Mouse (Mus musculus): Measurements from ENCODE around the gene D630045J12Rik. TPM values are rescaled to one million over a fixed set of nuclear protein-coding genes. Genes with fewer than 3 reads are reported as not detected.
A peak's percentile ranks its signal among the peaks of the same experiment; 100 is the strongest.

Gene D630045J12Rik
- polyA plus RNA-seq, 1 experiment from 2014 or later: 17.6 TPM

- Histone ChIP-seq H3K36me3 (peaks cover 59% of the 10 kb centered on the region), H3K4me1 (no peaks in the 10 kb centered on the region), H3K9ac (replicated peaks) (no peak overlapping the region), H3K4me2 (replicated peaks) (no peak overlapping the region), H3K27ac (replicated peaks) (no peak overlapping the region), H3K4me3 (no peak overlapping the region), H3K9me3 (no peaks in the 10 kb centered on the region), H3K27me3 (no peaks in the 10 kb centered on the region)
- no peak for ATAC-seq (replicated peaks)
- 62% methylated on average over 8 of the region's 8 CpGs for WGBS
These were observed 108.2 kb downstream of the D630045J12Rik start for GRCm38 (mm10) chr6:38145463-38146065.

- H3K27me3 ChIP-seq: no peaks in the 10 kb centered on the region
- H3K36me3 ChIP-seq: peaks cover 57% of the 10 kb centered on the region
These were observed 109.4 kb downstream of the D630045J12Rik start for GRCm38 (mm10) chr6:38144161-38144998.

GRCm38 (mm10) chr6:38140402-38140801, 113.4 kb downstream of the D630045J12Rik start:
- Histone ChIP-seq H3K4me1 (no peaks in the 10 kb centered on the region), H3K4me2 (replicated peaks) (no peak overlapping the region), H3K4me3 (no peak overlapping the region), H3K27me3 (no peaks in the 10 kb centered on the region), H3K9ac (replicated peaks) (no peak overlapping the region), H3K27ac (replicated peaks) (no peak overlapping the region), H3K36me3 (peaks cover 56% of the 10 kb centered on the region), H3K9me3 (no peaks in the 10 kb centered on the region)
- 94% methylated on average over 9 of the region's 9 CpGs for WGBS
- no peak for ATAC-seq (replicated peaks)

More at GRCm38 (mm10) chr6:38144161-38144998, 109.4 kb downstream of the D630045J12Rik start:
- Histone ChIP-seq H3K9me3 (no peaks in the 10 kb centered on the region), H3K4me1 (no peaks in the 10 kb centered on the region), H3K9ac (replicated peaks) (no peak overlapping the region), H3K4me3 (no peak overlapping the region), H3K4me2 (replicated peaks) (no peak overlapping the region), H3K27ac (replicated peaks) (no peak overlapping the region)
- 71% methylated on average over 9 of the region's 9 CpGs for WGBS
- no peak for ATAC-seq (replicated peaks)

GRCm38 (mm10) chr6:38139086-38139485, 114.7 kb downstream of the D630045J12Rik start:
- no peak for ATAC-seq (replicated peaks)
- Histone ChIP-seq H3K27me3 (no peaks in the 10 kb centered on the region), H3K9me3 (no peaks in the 10 kb centered on the region), H3K4me2 (replicated peaks) (no peak overlapping the region), H3K9ac (replicated peaks) (no peak overlapping the region), H3K36me3 (peaks cover 60% of the 10 kb centered on the region), H3K27ac (replicated peaks) (no peak overlapping the region), H3K4me3 (no peak overlapping the region), H3K4me1 (peaks cover 5% of the 10 kb centered on the region; the same call in 1 of the 2 replicates)
- WGBS: 78% methylated on average over 3 of the region's 3 CpGs

- Histone ChIP-seq H3K27me3 (no peaks in the 10 kb centered on the region), H3K4me3 (no peak overlapping the region), H3K4me2 (replicated peaks) (no peak overlapping the region), H3K9me3 (no peaks in the 10 kb centered on the region), H3K4me1 (peaks cover 5% of the 10 kb centered on the region; the same call in 1 of the 2 replicates), H3K27ac (replicated peaks) (no peak overlapping the region), H3K9ac (replicated peaks) (no peak overlapping the region), H3K36me3 (peaks cover 61% of the 10 kb centered on the region)
- peak; percentile 32 for ATAC-seq (replicated peaks)
- WGBS: 84% methylated on average over 8 of the region's 8 CpGs
These were observed 118.8 kb downstream of the D630045J12Rik start for GRCm38 (mm10) chr6:38134806-38135559.

- no peak overlapping the region for H3K4me3 ChIP-seq
- no peak overlapping the region for H3K27ac ChIP-seq (replicated peaks)
- no peaks in the 10 kb centered on the region for H3K27me3 ChIP-seq
- WGBS: 87% methylated on average over 4 of the region's 4 CpGs
- peaks cover 65% of the 10 kb centered on the region for H3K36me3 ChIP-seq
- no peak overlapping the region for H3K9ac ChIP-seq (replicated peaks)
- no peaks in the 10 kb centered on the region for H3K9me3 ChIP-seq
- no peak overlapping the region for H3K4me2 ChIP-seq (replicated peaks)
- no peak for ATAC-seq (replicated peaks)
- peaks cover 5% of the 10 kb centered on the region; the same call in 1 of the 2 replicates for H3K4me1 ChIP-seq
These were observed 122.0 kb downstream of the D630045J12Rik start for GRCm38 (mm10) chr6:38131801-38132231.

- WGBS: 97% methylated on average over 5 of the region's 5 CpGs
- no peak overlapping the region for H3K4me3 ChIP-seq
- no peaks in the 10 kb centered on the region for H3K27me3 ChIP-seq
- no peak overlapping the region for H3K27ac ChIP-seq (replicated peaks)
- no peaks in the 10 kb centered on the region for H3K9me3 ChIP-seq
- no peak for ATAC-seq (replicated peaks)
- peaks cover 3% of the 10 kb centered on the region; the same call in 1 of the 2 replicates for H3K4me1 ChIP-seq
- no peak overlapping the region for H3K9ac ChIP-seq (replicated peaks)
- H3K36me3 ChIP-seq: peaks cover 59% of the 10 kb centered on the region
- H3K4me2 ChIP-seq (replicated peaks): no peak overlapping the region
These were observed 123.9 kb downstream of the D630045J12Rik start for GRCm38 (mm10) chr6:38129883-38130282.

- WGBS: 93% methylated on average over 14 of the region's 14 CpGs
These were observed 125.7 kb downstream of the D630045J12Rik start for GRCm38 (mm10) chr6:38128115-38128514.

GRCm38 (mm10) chr6:38125462-38125861, 128.3 kb downstream of the D630045J12Rik start:
- 92% methylated on average over 3 of the region's 3 CpGs for WGBS
- H3K27me3 ChIP-seq: no peaks in the 10 kb centered on the region
- H3K36me3 ChIP-seq: peaks cover 52% of the 10 kb centered on the region
- no peak for ATAC-seq (replicated peaks)
- no peak overlapping the region for H3K4me3 ChIP-seq
- no peak overlapping the region for H3K9ac ChIP-seq (replicated peaks)
- no peaks in the 10 kb centered on the region for H3K4me1 ChIP-seq
- H3K4me2 ChIP-seq (replicated peaks): no peak overlapping the region
- H3K27ac ChIP-seq (replicated peaks): no peak overlapping the region
- no peaks in the 10 kb centered on the region for H3K9me3 ChIP-seq

More at GRCm38 (mm10) chr6:38128115-38128514, 125.7 kb downstream of the D630045J12Rik start:
- H3K27ac ChIP-seq (replicated peaks): no peak overlapping the region
- H3K9me3 ChIP-seq: no peaks in the 10 kb centered on the region
- no peaks in the 10 kb centered on the region for H3K27me3 ChIP-seq
- no peaks in the 10 kb centered on the region for H3K4me1 ChIP-seq
- H3K4me2 ChIP-seq (replicated peaks): no peak overlapping the region
- ATAC-seq (replicated peaks): no peak
- no peak overlapping the region for H3K4me3 ChIP-seq
- H3K36me3 ChIP-seq: peaks cover 66% of the 10 kb centered on the region
- H3K9ac ChIP-seq (replicated peaks): no peak overlapping the region

- Histone ChIP-seq H3K36me3 (peaks cover 46% of the 10 kb centered on the region), H3K9ac (replicated peaks) (no peak overlapping the region), H3K4me3 (no peak overlapping the region), H3K4me2 (replicated peaks) (no peak overlapping the region), H3K4me1 (no peaks in the 10 kb centered on the region), H3K27ac (replicated peaks) (no peak overlapping the region), H3K27me3 (no peaks in the 10 kb centered on the region), H3K9me3 (no peaks in the 10 kb centered on the region)
- no peak for ATAC-seq (replicated peaks)
- 97% methylated on average over 5 of the region's 5 CpGs for WGBS
These were observed 128.9 kb downstream of the D630045J12Rik start for GRCm38 (mm10) chr6:38124882-38125281.

GRCm38 (mm10) chr6:38124207-38124835, 129.5 kb downstream of the D630045J12Rik start, which contains the start of gene Atp6v0a4:
Atp6v0a4 (minus strand) TSS chr6:38124586.
- Histone ChIP-seq H3K4me3 (no peak within 1 kb of the TSS), H3K4me2 (replicated peaks) (no peak within 1 kb of the TSS), H3K27ac (replicated peaks) (no peak within 1 kb of the TSS), H3K4me1 (no peaks in the 10 kb centered on the region), H3K36me3 (peaks cover 40% of the 10 kb centered on the region), H3K27me3 (no peaks in the 10 kb centered on the region), H3K9me3 (no peaks in the 10 kb centered on the region), H3K9ac (replicated peaks) (no peak within 1 kb of the TSS)
- 93% methylated on average over 7 of the region's 7 CpGs for WGBS
- ATAC-seq (replicated peaks): no peak

Measured in forebrain, embryonic 15.5 days (tissue).